Mouse (Mus musculus): ENCODE measurements around the gene Dok3.
A peak's percentile ranks its signal among the peaks of the same experiment; 100 is the strongest.

- TF ChIP-seq POLR2A (IDR thresholded peaks at IDR 0.05; ENCODE audit: low read depth, low read length) = peak; percentile 26; the same call in 1 of the 2 replicates
- no peak for TF ChIP-seq CTCF (IDR thresholded peaks at IDR 0.05; ENCODE audit: extremely low read depth, insufficient read length, insufficient replicate concordance, low read depth, low read length)
These were observed 42.1 kb upstream of the Dok3 start, which contains the start of gene Fam193b for GRCm38 (mm10) chr13:55571027-55571751.
